Comparison of ENCODE assay signal across 9 mouse cellular contexts in genomic region chr2:157458472-157458871, GRCm38 (mm10). TPM values are rescaled to one million over a fixed set of nuclear protein-coding genes. Genes with fewer than 3 reads are reported as not detected.
DNase-seq lines count a peak whose midpoint lies in the region; TF ChIP-seq lines count a peak whose summit lies in the region.
"Had no signal": no experiment of that assay in that cellular context is flagged by ENCODE, and none has a peak within 500 bp of the region (broad histone marks: within the 10 kb centered on the region; RNA-seq: fewer than 3 reads in every experiment).

No protein-coding gene starts in this region.

- 17% methylated on average over 14 of the region's 14 CpGs for WGBS in hindbrain, embryonic 10.5 days

- intact Hi-C loops in left cerebral cortex, adult 2 months (cut with DNase I), result loop anchor here (1.0 to 5.0 kb wide), 2 partner anchors 113 to 171 kb away; partner anchors contain the start of gene Blcap

- H3K27me3 ChIP-seq in hindbrain, embryonic 10.5 days (ENCODE audit: insufficient read depth, poor library complexity, severe bottlenecking), result peaks cover 17% of the 10 kb centered on the region
- peaks cover 18% of the 10 kb centered on the region for H3K27me3 ChIP-seq in megakaryocyte, embryonic 14.5 days (replicated peaks)

- no peaks in the 10 kb centered on the region for H3K9me3 ChIP-seq in hindbrain, embryonic 10.5 days
- H3K9me3 ChIP-seq in megakaryocyte, embryonic 14.5 days, result no peaks in the 10 kb centered on the region

- no peak overlapping the region for H3K4me3 ChIP-seq in hindbrain, embryonic 10.5 days
- no peak overlapping the region for H3K4me3 ChIP-seq in left cerebral cortex, adult 2 months
- peak overlapping the region; percentile 80 for H3K4me3 ChIP-seq in megakaryocyte, embryonic 14.5 days (replicated peaks)

- peaks cover 46% of the 10 kb centered on the region for H3K36me3 ChIP-seq in hindbrain, embryonic 10.5 days
- peaks cover 94% of the 10 kb centered on the region for H3K36me3 ChIP-seq in megakaryocyte, embryonic 14.5 days (replicated peaks; ENCODE audit: low read length)

- H3K4me1 ChIP-seq in hindbrain, embryonic 10.5 days (replicated peaks), result peaks cover 91% of the 10 kb centered on the region
- H3K4me1 ChIP-seq in megakaryocyte, embryonic 14.5 days, result peaks cover 96% of the 10 kb centered on the region

- peak; percentile 91 for TF ChIP-seq CTCF in left cerebral cortex, adult 2 months (IDR thresholded peaks at IDR 0.05)

- peak overlapping the region; percentile 99 for H3K27ac ChIP-seq in hindbrain, embryonic 10.5 days
- no peak overlapping the region for H3K27ac ChIP-seq in left cerebral cortex, adult 2 months
- H3K27ac ChIP-seq: macrophage had no signal

- peak; percentile 65 for DNase-seq in MN1 (ENCODE audit: low spot score)
- DNase-seq in cerebellum, adult 18-20 months, result peak; percentile 62 to 80
- peak; percentile 62 to 75 for DNase-seq in frontal cortex, postnatal 10 days (ENCODE audit: low spot score in 2 of 2)
- DNase-seq in hindbrain, embryonic 10.5 days (ENCODE audit: low spot score), result peak; percentile 90
- DNase-seq in left cerebral cortex, adult 2 months (ENCODE audit: extremely low spot score in 1 of 2, low spot score in 2 of 2), result peak; percentile 76 to 83
- peak; percentile 69 for DNase-seq in right cerebral cortex, postnatal 25 days
- peak; percentile 72 for DNase-seq in yolk sac, embryonic 10.5 days (ENCODE audit: low spot score)

RNA-seq across cellular contexts. Expression of gene Src, which starts 40.2 kb away (rescaled TPM):
- polyA plus RNA-seq in hindbrain, embryonic 10.5 days (2016; fragmentation: Nextera tagmentation; extraction: Ambion mirVana), result 20.8 and 29.3 TPM in 2 replicates
- total RNA-seq in left cerebral cortex, adult 2 months (2021), result 100 to 1,000 TPM; 133 to 134 TPM
- 186 and 225 TPM in 2 replicates for polyA plus RNA-seq in megakaryocyte, embryonic 14.5 days (2012; ENCODE audit: insufficient read depth, low replicate concordance)
